Mouse (Mus musculus) B cell, adult 2 months (primary cell): ENCODE measurements around the gene Aif1.
"Not testable (repeated sequence)": the region's sequence is repeated elsewhere in the genome, so short reads cannot be mapped to it uniquely, and the experiment has no call there.

Experiments used
- DNase-seq, 2 experiments: peaks; one replicate each; pipeline ENCODE4 v3.0.0; 2022

Gene Aif1

DNA sequence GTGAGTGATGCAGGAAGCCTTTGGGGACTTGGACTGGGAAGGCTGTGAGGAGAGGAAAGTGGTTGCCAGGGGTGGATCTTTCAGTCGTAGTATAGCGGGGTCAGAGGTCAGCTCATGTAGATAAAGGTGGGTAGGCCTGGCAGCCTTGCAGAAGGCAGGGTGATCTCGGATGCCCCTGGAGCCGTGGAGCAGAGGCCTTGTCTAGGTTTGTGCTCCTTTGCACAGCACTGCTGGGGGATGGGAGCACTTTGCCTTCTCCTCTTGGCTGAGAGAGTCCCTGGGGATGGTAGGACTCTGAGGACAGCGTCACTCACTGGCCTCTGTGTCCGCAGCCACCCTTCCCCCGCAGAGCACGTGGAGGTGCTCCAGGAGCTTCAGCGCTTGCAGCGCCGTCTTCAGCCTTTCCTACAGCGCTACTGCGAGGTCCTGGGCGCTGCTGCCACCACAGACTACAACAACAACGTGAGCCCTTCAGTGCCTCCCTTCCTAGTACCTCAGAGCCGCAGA lies 35.3 kb downstream of the Aif1 start:
- DNase-seq = no peak

DNA sequence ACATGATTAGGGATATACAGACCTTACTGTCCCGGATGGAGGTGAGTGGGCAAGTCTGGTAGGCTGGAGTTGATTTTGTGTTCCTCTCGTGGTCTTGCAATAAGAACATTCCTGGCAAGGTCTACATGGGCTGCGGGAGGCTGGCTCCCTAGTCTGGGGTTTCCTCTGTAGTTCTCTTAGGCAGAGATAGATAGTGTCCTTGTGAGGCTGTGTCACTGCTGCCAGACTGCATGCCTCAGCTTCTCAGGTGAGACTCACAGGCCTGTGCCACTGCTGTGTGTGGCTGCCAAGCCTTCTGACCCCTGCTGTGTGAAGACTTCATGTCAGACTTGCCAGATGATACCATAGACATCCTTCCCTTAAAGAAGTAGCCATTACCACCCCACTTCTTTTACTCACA lies 36.6 kb downstream of the Aif1 start:
- no peak for DNase-seq

DNA sequence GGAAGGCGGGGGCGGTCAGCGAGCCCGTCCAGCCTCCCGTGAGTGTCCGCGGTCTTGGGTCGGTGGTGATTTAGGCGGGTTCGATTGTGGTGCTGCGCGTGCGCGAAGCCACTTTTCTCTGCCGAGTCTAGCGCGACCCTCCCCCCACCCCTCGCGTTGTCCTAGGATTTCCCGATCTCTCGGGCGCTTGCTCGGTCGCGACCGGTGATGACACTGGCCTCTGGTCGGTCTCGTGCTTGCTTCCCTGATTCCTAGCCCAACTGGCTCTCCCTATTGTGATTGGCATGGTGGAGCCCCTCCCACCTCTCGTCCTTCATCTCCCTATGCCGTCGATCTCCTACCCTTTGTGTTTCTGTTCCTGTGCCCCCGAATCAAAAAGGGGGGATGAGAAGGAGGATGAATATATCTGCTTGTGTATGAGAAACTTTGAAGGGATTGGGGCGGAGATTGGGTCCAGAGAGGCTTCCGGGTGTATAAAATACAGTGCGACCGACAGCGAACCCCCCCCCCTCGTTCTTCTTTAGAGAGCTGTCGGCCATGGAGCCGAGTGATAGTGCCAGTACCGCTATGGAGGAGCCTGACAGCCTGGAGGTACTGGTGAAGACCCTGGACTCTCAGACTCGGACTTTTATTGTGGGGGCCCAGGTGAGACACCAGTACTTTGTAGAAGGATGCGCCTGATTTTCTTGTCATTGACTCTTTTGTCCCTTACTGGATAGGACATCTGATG lies 40.1 kb downstream of the Aif1 start:
- DNase-seq = no peak

DNA sequence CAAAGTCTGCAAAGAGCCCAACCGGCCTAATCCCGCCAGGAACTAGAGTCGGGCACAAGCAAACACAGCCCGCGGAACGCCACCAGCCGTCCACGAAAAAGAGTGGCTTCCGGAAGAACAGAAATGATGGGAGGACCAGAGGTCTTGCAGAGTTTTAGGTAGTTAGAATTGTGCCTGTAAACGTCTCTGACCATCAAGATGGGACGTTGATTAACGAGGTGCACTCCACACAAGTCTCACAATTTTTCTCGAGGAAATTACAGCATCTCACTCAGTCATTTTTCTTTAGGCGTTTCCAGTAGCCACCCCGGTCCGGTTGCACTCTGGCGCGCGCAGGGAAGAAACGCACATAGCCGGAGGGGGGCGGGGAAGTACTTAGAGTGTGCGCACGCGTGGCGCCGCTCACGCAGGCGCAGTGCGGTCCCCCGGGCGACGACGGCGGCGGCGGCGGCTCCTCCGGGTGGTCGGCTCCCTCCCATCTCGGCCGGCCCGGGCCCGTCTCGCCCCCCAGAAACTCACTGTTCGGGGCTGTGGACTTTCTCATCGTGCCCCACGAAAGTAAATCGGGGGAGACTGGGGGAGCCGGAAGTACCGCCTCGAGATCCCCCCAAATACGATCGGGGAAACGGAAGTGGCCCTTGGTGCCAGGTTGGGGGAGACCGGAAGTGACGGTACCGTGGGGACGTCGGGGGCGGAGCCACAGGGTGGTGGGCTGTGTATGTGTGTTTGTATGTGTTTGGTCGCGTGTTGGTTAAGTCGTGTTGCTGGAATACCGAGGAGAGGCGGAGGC lies 40.9 kb downstream of the Aif1 start, which contains the start of gene Bag6:
Gene Bag6, plus strand, starts transcription at position 378 of the 790 bp plus-strand sequence.
- DNase-seq = peak; percentile 96 to 98

DNA sequence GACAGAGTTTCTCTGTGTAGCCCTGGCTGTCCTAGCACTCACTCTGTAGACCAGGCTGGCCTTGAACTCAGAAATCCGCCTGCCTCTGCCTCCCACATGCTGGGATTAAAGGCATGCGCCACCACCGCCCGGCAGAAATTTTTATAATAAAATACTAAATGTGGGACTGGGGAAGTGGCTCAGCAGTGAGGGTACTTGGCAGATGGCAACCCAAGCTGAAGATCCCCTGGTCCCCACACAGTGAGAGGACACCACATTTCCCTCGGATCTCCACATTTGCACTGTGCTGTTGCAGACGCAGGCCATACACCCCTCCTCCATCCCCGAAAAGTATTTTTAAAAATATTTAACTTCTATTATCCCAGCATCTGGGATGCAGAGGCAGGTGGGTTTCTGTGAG lies 42.4 kb downstream of the Aif1 start:
- no peak for DNase-seq

DNA sequence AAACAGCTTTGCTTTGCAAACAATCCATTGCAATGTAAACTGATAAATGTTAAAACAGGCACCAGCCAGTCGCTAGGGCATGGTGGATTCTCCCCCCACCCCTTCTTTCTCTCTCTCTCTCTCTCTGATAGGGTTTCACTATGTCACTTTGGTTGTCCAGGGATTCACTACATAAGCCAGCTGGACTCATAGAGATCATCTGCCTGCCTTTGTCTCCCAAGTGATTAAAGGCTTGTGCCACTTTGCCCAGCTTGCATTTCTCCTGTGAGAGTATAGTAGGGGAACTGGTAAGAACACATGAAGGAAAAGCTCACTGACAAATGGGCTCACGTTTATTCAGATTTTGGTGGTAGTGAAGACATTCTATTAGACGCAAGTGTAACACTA lies 43.7 kb downstream of the Aif1 start:
- DNase-seq = no peak

DNA sequence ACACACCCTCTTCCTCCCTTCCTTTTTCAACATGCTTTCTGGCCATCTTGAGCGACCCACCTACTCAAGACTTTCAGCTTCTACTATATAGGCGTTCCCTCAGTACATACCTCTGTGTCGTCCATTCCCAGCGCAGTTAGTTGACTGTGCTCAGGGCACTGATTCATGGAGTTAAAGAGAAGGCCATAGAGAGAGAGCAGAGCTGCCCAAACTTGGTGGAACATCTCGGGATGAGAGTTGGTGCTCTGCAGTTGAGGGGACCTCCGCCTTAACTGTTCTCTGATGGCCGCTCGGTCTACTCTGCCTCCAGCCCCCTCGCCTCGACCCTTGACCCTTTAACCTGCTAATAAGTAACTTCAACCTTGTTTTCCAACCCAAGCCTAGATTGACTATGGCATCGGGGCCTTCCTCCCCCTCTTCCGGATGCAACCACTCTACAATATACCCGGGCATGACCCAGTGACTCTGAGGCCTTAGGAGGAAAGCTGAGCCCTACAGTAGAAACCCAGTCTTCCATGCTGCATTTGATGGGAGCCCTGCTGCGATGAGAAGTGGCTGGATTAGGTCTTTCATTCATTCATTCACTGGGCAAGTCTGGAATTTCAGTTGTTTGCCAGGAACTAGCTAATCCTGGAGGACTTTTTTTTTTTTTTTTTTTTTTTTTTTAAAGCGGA lies 44.2 kb downstream of the Aif1 start, which contains the start of gene Apom:
Gene Apom, minus strand, starts transcription at position 551 of the 674 bp plus-strand sequence.
- DNase-seq = no peak

DNA sequence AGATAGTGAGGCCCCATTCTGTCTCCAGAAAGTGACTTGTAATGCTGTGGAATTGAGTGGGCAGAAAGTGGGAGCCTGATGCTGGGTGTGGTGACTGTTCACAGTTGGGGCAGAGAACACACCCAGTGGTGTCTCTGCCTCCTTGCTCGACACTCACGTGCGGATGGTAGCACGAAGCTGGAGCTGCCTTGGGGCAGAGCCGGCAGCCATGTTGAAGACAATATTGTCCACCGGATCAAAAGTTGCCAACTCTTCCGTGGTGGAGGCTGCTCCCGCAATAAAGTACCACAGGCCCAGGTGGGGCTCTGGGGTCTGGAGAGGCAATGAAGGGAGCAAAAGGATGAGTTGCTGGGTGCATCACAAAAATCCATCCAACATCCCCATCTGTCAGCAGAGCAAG lies 44.8 kb downstream of the Aif1 start:
- no peak for DNase-seq

DNA sequence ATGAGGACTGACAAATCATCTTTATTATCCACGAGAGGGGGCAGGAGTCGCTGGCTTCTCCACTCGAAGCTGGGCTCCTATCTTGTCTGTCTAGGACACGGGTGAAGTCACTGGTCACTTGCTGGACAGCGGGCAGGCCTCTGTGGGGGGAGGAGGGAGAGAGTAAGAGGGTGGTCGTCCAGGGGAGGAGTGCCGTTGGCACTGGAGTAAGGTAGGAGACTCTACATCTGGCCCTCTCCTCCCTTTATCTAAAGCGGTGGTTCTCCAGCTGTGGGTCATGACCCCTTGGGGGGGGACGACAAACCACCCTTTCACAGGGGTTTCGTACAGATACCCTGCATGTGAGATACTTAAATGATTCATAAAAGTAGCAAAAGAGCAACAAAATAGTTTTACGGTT lies 46.9 kb downstream of the Aif1 start:
- no peak for DNase-seq

DNA sequence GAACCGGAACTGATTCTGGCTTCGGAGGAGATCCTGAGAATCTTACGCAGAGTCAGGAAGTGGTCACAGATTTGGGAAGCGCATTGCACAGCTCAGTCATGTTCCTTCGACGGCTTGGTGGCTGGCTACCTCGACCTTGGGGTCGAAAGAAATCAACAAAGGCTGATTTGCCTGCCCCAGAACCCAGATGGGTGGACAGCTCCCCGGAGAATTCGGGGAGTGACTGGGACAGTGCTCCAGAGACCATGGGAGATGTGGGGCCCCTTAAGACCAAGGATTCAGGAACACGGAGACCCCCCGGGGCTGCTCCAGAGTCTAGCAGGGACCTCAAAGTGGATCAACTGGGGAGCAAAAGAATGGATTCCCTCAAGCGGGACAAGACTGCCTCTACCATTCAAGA lies 48.9 kb downstream of the Aif1 start:
- no peak for DNase-seq

DNA sequence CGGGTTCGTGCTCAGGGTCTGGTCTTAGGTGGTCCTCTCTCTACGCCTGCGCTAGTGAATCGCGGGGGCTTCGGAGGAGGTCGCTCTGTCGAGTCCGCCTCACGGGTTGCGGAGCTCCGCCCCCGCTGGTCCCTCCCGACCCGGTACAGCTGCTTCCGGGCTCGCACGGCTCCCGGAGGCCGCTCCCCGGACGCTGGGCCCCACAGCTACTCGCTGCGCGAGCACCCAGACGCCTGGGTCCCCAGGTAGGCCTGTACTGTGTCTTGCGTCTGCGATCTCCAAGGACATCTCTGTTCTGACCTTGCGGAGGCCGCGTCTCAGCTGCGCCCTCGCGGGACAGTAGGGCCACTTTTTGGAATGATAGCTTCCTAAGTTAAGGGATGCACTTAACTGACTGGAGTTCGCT lies 49.7 kb downstream of the Aif1 start, which contains the start of gene D17H6S53E:
Gene D17H6S53E, plus strand, starts transcription at position 168 of the 406 bp plus-strand sequence.
- DNase-seq = peak; percentile 72 to 73

DNA sequence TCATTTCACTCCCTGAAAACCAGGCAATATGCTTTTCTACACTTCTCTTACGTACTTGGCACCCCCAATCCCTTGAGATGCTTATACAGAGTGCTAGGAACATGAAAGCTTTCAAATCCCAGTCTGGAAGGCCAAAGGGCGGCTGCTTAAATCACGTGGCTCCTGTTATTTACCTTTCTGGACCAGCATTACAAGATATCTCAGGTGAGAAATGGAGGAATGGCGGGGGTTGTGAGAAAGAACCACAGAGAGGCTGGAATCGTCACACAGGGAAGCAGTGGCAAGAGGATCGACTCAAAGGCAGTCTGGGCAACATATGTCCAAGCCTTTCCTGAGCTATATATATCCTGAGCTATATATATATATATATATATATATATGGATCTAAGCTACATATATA lies 50.3 kb downstream of the Aif1 start:
- DNase-seq = no peak

DNA sequence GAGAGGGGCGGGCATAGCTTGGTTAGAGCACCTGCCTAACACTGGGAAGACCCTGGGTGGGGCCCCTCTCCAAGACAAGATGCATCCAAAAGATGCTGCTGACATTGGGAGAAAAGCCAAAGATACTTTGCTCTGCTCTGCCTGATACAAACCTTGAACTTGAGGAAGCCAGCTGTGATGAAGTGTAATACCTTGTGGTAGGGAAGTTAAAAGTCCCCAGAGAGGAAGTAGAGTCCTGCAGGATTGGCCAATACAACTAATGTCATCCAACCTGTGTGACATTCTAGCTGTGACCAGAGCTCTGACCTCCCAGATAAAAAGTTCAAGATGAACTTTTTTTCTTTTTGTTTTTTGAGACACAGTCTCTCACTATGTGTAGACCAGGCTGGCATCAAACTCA lies 50.8 kb downstream of the Aif1 start:
- DNase-seq = no peak

DNA sequence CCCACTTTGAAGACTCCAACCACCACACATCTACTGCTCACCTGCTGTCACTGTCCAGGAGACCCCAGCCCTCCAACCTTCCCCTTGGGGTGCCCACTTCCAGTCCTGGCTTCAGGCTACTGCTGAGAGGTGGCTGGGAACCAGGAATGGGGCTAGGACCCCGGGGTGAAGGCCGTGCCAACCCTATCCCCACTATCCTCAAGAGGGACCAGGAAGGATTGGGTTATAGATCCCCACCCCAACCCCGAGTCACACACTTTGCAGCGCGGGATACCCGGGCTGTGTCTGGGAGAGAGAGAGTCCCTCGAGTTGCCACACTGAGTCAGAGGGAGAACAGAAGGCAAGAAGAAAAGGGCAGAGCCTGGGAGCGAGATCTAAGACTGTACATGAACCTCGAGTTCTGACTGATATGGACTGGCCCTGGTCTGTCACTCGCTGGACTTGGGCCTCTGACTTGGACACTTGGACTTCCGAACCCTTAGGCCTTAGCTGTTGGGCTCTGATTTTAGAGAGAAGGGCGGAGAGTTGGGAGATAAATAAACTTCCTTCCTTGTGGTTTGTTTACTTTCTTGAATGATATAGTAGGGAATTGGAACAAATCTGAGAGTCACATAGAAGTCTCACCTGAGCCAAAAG lies 51.5 kb downstream of the Aif1 start:
- DNase-seq = not testable (repeated sequence)

DNA sequence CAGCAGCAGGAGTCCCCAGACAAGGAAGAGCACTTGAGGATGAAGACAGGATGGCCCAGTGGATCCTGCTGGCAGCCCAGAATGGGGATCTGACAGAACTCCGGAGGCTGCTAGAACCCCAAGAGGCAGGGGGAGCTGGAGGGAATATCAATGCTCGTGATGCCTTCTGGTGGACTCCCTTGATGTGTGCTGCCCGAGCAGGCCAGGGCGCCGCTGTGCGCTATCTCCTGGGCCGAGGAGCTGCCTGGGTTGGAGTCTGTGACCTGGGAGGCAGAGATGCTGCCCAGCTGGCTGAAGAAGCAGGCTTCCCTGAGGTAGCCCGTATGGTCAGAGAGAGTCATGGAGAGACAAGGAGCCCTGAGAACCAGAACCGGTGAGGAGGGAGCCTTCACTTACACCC lies 52.6 kb downstream of the Aif1 start:
- DNase-seq = not testable (repeated sequence)

DNA sequence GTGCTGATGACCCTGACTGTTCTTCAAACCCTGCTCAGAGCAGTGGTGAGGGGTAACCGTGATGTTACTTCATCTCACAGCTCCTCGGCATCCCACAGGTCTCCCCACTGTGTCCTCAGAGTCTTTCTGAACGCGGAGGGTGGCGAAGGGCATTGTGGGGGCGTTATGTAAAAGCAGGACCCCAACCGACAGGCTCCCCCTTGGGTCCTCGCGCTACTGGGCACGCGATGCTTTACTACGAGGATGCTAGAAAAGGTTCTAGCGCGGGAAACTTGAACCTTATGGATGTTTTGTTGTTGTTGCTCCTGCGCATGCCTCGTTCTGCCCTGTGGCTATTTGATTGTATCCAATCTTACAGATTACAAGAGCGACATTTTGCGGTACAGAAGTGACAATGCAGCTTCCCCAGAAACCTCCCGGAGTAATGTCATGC lies 54.0 kb downstream of the Aif1 start, which contains the start of gene Csnk2b:
Gene Csnk2b, minus strand, starts transcription at position 183 of the 433 bp plus-strand sequence.
- DNase-seq = peak; percentile 60 to 63

DNA sequence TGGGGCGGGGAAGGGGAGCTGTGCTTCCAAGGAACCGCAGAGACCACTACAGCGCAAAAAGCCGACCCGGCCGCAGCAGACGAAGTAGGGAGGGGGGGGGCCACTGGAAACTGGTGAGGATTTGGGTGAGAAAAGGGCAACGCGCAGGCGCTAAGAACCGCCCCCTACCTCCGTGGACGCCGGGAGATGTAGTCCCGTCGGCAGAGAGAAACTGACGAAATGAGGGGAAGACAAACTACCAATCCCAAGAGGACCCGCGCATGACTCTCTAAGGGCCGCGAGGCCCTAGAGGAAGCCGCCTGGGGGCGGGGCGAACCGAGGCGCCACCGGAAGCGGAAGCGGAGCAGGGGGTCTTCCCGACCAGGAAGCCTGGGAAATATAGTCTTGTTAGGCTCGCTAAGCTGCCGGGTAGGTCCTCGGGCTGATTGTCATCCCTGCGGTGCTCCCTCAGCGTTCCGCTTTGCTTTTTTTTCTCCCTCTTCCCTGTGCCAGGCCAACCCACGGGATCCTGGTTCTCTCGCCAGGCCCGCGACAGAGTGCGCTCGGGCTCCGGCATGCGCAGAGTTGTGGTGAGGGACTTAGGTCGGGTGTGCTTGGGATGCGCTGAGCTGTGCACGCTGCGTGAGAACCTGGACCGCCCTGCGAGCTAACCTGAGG lies 54.6 kb downstream of the Aif1 start, which contains the start of gene Gpank1:
Gene Gpank1, plus strand, starts transcription at position 313 of the 657 bp plus-strand sequence.
- peak; percentile 98 for DNase-seq
